Mouse (Mus musculus) megakaryocyte, adult 5-6 weeks (primary cell): ENCODE measurements around the gene Kmt2a. TPM values are rescaled to one million over a fixed set of nuclear protein-coding genes. Genes with fewer than 3 reads are reported as not detected.

Experiments used
- ATAC-seq: 2 replicates; pipeline ENCODE4 v1.8.0; 2016; ENCODE audit warnings: mild to moderate bottlenecking, inconsistent platforms; ENCODE audit not compliant: poor library complexity, severe bottlenecking
- total RNA-seq, 2 experiments: library from RNA; stranded (forward) in 1 of 2; stranded (reverse) in 1 of 2; fragments of 153-499, 151-499 nt in 1 of 2; fragments of 221-1000, 200-1000 nt in 1 of 2; gene quantifications; 2 replicates each; pipeline versions ENCODE4 v1.2.3 to v1.2.4; 2015 to 2017

The Kmt2a gene
- total RNA-seq (2015) (32.8 and 44.7 TPM in 2 replicates), total RNA-seq (2017) (5.5 and 15.9 TPM in 2 replicates)

- peak; percentile 92 for ATAC-seq
Measured at GRCm38 (mm10) chr9:44881221-44881871, at the start of gene Kmt2a. TSS of gene Kmt2a (minus strand) at chr9:44881296.

DNA sequence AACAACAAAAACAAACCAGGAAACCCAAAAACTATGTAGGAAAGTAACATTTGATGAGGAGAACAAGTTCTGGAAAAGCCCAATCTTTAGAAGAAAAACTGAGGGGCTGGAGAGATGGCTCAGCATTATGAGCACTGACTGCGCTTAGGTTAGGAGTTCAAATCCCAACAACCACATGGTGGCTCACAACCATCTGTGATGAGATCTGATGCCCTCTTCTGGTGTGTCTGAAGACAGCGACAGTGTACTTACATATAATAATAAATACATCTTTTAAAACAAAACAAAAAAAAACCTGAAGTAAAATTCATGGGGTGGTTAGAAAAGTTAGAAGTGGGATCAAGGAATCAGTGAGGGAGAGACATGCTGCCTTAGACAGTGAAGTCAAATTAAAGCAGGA, 40.4 kb upstream of the Kmt2a start:
- no peak for ATAC-seq

DNA sequence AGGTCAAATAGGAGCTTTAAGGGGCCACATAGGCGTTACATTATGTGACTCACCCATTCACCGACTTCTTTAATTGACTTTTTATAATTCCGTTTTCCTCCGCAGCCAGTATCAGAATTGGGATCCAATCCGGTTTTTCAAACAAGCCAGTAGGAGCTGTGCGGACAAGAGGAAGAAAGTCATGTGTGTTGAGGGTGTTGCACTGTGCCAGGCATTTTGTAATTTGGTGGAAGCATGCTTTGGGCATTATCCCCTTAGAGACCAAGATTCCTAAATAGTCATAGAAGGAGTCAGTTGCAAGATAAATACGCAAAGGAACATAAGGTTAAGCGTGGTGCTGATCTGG, 40.0 kb upstream of the Kmt2a start:
- peak; percentile 41 for ATAC-seq

DNA sequence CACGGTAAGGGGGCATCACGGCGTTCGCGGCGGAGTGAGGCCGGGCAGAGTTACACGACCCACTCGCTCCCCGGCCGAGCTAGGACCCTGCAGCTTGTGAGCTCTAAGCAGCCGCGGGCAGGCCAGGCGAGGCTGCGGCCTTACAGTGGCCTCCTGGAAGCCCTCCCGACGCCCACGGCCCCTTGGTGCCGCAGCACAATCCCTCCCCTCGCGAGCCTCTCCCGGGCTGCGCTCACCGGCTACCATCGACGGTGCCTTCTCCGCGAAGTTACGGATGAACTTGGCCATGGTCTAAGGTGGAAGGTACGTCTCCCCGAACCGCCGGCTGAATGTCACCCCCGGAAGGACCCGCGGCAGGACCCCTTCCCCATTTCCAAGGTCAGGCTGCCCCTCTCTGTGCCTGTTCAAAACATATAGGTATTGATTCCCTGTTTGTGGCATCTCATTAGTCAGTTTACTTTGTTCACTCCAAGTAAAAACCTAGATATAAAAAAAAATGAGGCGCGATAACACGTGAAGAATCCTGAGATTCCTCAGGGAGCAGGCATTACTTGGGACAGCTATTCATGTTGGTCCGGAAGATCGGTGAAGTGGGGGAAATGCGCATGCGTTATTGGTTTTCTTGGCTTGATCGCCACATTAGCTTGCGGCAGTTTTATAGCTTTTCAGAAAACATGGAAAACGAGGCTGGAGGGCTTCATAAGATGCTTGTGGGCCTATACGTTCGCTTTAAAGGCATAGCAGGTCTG, 39.5 kb upstream of the Kmt2a start, which contains the start of gene Atp5l:
TSS of gene Atp5l (minus strand) at position 369 of the 749 bp plus-strand sequence.
- ATAC-seq, result peak; percentile 89

- no peak for ATAC-seq
Measured at GRCm38 (mm10) chr9:44919606-44920005, 38.5 kb upstream of the Kmt2a start.

- peak; percentile 48 for ATAC-seq
Measured at GRCm38 (mm10) chr9:44916196-44916595, 35.1 kb upstream of the Kmt2a start.

DNA sequence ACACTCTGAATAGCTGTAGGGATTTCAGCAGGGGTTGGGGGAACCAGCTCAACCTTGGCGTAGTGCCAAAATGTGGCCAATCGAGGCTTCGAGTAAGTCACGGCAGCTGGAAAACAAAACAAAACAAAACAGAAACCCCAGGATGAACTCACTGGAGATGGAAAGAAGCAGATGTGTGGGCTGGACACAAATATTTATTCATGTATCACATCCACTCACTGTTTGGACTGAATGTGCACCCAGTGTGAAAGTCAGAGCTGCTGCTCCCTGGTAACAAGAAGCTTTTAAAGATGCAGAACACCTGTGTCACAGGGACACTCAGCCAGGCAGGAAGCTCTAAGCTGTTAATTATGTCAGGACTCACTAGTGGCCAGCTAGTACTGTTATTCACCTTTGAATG, 33.6 kb upstream of the Kmt2a start:
- ATAC-seq, result no peak

DNA sequence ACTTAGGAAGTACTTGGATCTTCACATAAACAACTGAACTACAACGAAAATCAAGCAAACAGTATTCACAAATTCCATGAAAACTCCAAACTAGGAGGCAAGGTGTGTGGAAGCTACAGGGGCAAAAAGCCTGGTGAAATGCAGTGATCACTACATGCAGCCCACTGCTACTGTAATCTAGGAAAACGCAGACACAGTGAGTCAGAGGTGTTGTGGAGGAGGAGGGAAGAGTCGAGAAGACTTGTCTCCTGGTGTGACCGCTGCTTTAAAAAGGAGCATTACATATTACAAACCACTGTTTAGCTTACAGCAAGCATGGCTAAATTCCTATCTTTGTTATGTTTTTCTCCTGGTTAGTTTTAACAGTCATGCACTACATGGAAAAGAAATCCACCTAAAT, 30.3 kb upstream of the Kmt2a start:
- ATAC-seq, result no peak

GRCm38 (mm10) chr9:44905620-44906019, 24.5 kb upstream of the Kmt2a start:
- no peak; the same call in 1 of the 2 replicates for ATAC-seq

DNA sequence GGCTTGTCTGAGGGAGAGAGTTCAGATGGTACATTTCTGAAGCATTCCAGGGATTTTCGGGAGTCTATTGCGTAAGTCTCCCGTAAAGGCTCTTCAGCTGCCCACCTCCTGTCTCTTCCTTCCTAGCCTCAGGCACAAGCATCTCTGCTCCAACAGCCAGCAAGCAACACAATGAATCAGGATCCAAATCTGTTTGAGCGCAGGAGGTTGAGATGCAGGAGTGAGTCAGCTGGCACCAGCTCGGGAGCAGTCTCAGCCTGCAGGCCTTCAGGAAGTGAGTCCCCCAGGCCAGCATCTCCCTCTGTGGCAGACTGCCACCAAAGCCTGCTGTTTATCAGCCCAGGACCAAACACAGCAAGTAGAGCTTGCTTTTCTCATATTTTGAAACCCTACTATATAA, 23.9 kb upstream of the Kmt2a start:
- ATAC-seq, result no peak

- ATAC-seq, result no peak
Measured at GRCm38 (mm10) chr9:44903856-44904255, 22.8 kb upstream of the Kmt2a start.

GRCm38 (mm10) chr9:44900402-44900801, 19.3 kb upstream of the Kmt2a start:
- no peak for ATAC-seq

DNA sequence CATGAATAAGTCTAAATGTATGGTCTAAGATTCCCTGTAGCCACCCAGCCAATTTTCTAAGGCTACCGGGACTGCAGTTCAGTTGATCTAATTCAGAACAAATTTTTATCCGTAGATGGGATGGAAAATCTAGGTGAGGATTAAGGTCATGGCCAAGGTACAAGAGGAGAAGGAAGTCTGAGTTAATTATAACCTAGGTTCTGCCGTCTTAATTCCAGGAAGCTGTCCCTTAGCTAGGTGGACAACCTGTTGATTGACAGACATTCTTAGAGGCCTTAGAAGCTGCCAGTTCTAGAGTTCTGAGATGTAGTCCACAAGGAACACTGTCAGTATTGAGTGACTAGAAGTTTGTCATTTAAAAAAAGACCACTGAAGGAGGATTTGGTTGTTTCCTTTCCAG, 18.6 kb upstream of the Kmt2a start:
- ATAC-seq, result no peak

DNA sequence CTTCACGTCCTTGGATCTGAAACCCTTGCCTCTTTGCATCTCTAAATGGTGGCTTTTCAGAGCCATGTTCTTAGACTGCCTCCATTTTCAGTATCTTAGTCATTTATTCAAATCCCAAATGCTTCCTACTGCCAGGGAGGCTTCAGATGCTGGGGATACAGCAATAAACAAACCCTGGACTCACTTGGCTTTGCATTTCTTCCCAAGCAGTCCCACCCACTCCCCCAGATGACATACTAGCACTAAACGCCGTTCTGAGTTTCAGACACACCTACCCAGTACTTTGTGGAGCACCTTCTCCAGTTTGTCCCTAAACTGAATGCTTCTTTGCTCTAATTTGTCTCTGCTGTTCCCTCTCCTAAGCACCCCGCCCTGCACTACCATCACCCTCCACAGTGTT, 15.9 kb upstream of the Kmt2a start:
- no peak for ATAC-seq

DNA sequence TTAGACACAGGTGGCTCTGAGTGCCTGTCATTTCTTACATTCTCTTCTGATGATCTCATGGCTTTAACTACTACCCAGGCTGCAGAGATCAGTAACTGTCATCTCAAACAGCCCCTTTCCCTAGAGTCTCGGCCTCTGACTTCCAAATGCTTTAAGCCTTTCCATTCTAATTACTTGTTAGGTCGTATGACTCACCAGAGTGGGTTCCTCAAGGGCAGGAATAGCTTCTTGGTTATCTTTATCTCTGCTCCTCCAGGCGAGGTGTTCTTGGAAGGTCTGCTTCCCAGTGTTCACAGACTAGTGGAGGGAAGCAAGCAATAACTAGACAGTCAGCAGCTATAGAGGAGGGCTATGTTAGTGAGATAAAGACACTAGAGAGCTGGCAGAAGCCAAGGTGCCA, 11.6 kb upstream of the Kmt2a start:
- no peak for ATAC-seq

DNA sequence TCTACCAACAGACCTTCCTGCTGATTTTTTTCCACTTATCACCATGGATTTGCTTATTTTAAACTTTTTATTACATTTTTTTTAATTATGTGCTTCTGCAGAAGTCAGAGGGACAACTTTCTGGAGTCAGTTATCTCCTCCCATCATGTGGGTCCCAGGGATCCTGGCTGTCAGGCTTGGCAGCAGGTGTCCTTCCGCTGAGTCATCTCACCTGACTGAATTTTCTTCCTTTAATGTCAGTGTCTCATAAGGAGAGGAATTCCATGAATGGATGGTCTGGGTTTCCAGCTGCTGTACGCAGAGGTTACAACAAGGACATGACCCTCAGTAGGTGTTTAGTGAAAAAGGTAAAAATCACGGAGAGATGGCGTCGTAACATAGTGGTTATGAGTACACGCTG, 10.1 kb upstream of the Kmt2a start:
- no peak for ATAC-seq

DNA sequence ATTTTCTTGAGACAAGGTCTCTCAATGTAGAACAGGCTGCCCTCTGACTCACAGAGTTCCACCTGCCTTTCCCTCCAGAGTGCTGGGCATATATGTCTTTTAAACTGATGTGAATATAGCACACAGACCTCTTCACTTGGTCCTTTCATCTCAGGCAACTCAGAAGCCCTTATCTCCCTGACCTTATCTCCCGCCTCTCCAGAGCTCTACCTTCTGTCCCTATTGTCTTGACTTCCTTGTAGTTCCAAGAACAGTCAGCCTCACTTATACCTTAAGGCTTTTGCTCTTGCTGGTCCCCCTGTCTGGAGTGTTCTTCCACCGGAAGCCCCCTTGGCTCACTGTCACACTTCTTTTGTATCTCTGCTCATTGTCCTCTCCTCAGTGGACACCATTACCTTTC, 9.0 kb upstream of the Kmt2a start:
- no peak for ATAC-seq

GRCm38 (mm10) chr9:44888114-44888624, 7.1 kb upstream of the Kmt2a start:
- ATAC-seq, result no peak

DNA sequence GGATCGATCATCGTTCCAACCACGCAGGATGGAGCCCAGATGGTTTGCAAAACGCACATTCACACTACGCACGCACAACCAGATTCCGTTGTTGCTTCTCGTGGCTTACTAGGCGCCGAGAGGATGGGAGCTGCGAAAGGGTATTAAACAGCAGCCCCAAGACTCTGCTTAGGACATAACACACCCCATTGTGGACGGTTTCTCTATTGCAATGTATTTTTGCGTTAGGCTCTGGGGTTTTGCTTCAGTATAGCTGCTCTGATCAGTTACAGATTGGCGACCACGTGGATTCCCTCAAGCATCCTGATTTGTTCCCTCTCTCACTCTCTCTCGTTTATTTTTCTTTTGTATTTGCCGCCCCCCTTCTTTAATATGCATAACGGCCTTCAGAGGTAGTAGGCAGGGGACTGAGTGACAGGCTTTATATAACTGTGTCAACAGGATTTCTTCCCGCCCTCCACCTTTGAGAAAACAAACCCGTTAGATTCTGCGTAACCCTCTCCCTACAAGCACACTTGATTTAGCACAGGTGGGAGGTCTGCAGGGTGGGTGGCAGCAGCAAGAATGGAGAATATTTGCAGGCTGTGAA, 2.0 kb upstream of the Kmt2a start:
- no peak for ATAC-seq

GRCm38 (mm10) chr9:44882436-44882980, 1.4 kb upstream of the Kmt2a start:
- ATAC-seq, result peak; percentile 38

DNA sequence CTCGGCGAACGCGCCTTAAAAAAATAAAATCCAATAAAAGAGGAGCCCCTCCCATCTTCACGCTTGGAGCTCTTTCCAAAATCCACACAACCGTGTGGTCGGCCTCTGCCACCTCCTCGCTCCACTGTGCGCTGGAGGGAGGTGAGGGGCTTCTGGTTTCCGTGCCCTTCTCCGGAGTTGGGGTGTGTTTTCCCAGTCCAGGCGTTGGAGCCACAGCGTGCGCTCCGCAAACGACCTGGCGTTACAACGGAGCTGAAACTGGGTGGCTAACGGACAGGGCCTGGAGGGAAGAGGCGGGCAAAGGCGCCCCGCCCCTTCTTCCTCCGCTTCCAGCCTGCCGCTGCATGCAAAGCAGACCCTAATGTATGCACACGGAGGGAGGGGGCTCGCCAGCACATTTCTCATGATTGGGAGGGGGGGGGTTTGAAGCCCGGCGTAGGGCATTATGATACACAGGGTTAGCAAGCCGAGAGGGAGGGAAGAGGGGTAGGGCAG, 892 bp upstream of the Kmt2a start:
- ATAC-seq, result peak; percentile 38
